Mouse (Mus musculus) left cerebral cortex, postnatal 25 days (tissue): ENCODE measurements around the gene Hps6. TPM values are rescaled to one million over a fixed set of nuclear protein-coding genes. Genes with fewer than 3 reads are reported as not detected.
"Not testable (repeated sequence)": the region's sequence is repeated elsewhere in the genome, so short reads cannot be mapped to it uniquely, and the experiment has no call there.

Source experiments
- DNase-seq, 2 experiments: peaks; one replicate each; pipeline ENCODE4 v3.0.0; 2022; ENCODE audit warnings: low spot score in 2 of 2, mixed read lengths in 1 of 2
- intact Hi-C: fragments of 180-260 bp; cut with DNase I; formaldehyde crosslinking; loops from one replicate; pipeline ENCODE4 v1.15.1; 2025
- total RNA-seq, 2 experiments: library from RNA; stranded (reverse); gene quantifications; 2 replicates each; pipeline ENCODE4 v1.2.3; 2021

Gene Hps6
- total RNA-seq = 1 to 10 TPM; 5.7 TPM

GRCm38 (mm10) chr19:46003371-46004226 is at the start of gene Hps6:
TSS of gene Hps6 (plus strand) at chr19:46003508.
- intact Hi-C loops = no loop called here
- peak; percentile 52 to 62 for DNase-seq

DNA sequence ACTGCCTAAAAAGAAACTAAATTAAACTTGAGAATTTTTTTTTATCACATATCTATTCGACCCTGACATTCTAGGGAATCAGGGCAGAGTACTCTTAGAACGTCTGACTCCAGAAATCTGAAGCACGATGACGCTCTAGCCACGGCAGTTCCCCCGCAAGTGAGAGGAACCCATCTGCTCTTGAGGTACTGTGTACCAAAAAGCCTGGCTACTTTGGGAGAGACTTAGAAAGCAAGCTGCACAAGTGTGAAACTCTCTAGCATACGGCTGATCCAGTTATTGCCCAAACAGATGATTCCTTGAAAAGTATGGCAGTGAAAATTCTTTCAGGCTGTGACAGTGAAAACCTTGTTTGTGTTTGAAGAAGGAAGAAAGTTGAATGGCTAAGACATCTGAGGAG is 46.6 kb upstream of the Hps6 start:
- intact Hi-C loops = no loop called here
- DNase-seq = peak; percentile 44 to 94

DNA sequence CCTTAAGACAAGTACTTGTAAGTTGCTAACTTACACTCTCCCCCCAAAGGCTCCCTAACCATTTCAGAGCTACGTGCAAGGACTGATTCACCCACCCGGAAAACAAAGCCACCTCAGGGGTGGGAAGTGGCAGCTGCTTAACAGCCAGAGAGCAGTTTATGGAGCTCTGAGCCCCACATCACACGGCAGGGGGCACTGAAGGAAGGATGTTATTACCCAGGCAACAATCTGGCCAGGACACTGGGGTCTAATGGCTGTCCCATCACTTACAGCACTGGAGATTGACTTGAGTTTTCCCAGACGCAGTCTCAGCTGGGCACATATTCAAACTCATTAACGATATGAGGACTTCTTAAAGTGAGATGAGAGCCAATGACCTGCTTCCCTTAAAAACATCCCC is 42.5 kb upstream of the Hps6 start:
- no peak for DNase-seq
- intact Hi-C loops = no loop called here

DNA sequence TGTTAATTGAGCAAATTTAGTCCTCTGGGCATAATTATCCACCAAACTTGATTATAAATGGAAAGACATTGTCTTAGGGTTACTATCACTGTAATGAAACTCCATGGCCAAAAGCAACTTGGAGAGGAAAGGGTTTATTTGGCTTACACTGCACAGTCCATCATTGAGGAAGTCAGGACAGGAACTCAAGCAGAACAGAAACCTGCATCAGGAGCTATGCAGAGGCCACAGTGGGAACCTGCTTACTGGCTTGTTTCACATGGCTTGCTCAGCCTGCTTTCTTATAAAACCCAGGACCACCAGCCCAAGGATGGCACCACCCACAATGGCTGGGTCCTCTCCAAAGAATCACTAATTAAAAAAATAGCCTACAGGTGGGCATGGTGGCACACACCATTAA is 18.9 kb upstream of the Hps6 start:
- DNase-seq = no peak
- intact Hi-C loops = no loop called here

DNA sequence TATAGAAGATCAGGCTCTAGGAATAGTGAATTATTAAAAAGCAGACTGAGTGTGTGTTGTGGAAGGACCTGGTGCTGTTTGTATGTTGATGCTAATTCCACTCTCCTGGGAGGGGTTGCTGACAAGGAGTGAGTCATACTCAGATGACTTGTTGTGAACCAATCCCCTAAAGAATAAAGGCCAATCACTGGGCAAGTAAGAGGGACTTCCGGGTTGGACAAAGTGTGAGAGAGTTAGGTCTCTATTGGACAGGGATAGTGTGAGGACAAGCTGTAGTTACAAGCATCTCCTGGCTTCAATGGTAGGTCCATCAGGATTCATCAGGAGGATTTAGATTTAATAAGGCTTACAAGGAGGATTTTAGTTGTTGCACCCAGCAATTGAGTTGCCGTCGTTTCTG is 15.1 kb upstream of the Hps6 start:
- intact Hi-C loops = no loop called here
- DNase-seq = no peak

- no peak for DNase-seq
- intact Hi-C loops = no loop called here
Observed at GRCm38 (mm10) chr19:45991171-45991570, 12.1 kb upstream of the Hps6 start.

GRCm38 (mm10) chr19:45993441-45993840 is 9.9 kb upstream of the Hps6 start:
- intact Hi-C loops = not testable (repeated sequence)

DNA sequence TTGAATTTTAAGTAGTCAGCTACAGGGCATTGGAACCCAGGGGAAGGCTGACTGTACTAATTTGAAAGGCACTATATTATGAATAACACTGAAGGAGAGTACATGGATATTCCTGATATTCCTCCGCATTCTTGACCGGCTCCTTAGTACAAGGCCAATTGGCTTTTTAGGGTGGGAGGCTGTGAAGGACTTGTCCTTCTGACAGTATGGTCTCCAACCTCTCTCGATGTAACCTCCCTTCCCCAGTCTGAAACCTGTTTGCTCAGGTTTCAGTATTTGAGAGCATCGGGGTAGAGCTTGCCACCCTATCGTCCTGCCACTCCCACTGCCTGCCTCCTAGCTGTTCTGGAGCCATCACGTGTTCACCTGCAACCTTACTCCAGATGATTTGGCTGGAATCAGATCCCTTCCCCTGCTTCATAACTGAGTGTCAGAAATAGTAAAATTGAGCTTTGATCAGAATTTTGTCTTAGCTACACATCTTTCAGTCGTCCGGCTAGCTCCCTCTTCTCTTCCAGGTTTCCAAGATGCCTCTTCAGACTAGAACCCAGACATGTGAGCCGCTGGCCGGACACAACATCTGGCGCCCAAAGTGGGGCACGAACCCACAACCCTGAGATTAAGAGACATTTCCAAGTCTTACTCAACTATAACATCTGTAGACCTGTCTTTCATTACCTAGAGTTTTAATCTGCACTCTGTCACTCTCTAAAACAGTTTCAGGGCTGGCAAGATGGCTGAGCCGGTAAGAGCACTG is 9.1 kb upstream of the Hps6 start:
- no peak for DNase-seq
- intact Hi-C loops = no loop called here

More at GRCm38 (mm10) chr19:45993441-45993840, 9.9 kb upstream of the Hps6 start:
- DNase-seq = not testable (repeated sequence)

- intact Hi-C loops = no loop called here
- DNase-seq = no peak
Observed at GRCm38 (mm10) chr19:45997365-45997764, 5.9 kb upstream of the Hps6 start.

- peak; percentile 94 to 96 for DNase-seq
- intact Hi-C loops = no loop called here
Observed at GRCm38 (mm10) chr19:45997785-45998693, 5.3 kb upstream of the Hps6 start, which contains the start of gene Armh3. TSS of gene Armh3 (minus strand) at chr19:45998488.

GRCm38 (mm10) chr19:45998694-45999217 is 4.6 kb upstream of the Hps6 start:
- intact Hi-C loops = no loop called here
- DNase-seq = no peak

- DNase-seq = no peak
- intact Hi-C loops = no loop called here
Observed at GRCm38 (mm10) chr19:45999378-45999777, 3.9 kb upstream of the Hps6 start.

DNA sequence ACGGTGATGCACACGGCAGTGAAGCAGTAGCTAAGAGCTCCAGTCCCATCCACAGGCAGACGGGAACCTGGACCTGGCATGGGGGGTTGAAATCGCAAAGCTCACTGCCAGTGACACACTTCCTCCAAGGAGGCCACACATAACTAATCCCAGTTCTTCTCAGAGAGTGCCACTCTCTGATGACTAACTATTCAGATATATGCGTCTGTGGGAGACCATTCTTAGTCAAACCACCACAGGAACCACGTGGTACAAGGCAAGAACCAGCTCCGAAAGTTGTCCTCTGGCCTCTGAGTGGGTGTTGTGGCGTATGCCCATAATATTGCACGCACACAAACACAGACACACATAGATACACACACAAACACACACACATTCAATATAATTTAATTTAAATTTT is 1.0 kb upstream of the Hps6 start:
- intact Hi-C loops = no loop called here
- no peak for DNase-seq

- no peak for DNase-seq
- intact Hi-C loops = no loop called here
Observed at GRCm38 (mm10) chr19:46004814-46005466, 1.6 kb downstream of the Hps6 start.

GRCm38 (mm10) chr19:46005680-46006079 is 2.4 kb downstream of the Hps6 start:
- intact Hi-C loops = no loop called here

GRCm38 (mm10) chr19:46014572-46015178 is 11.4 kb downstream of the Hps6 start:
- DNase-seq = peak; percentile 80 to 90
- intact Hi-C loops = loop anchor here (2.0 to 10.0 kb wide), 3 partner anchors 202 to 440 kb away; no protein-coding TSS in a partner anchor

More at GRCm38 (mm10) chr19:46005680-46006079, 2.4 kb downstream of the Hps6 start:
- no peak for DNase-seq

GRCm38 (mm10) chr19:46016023-46016422 is 12.7 kb downstream of the Hps6 start:
- intact Hi-C loops = loop anchor here (10.0 kb wide), 1 partner anchor 441 kb away; no protein-coding TSS in a partner anchor
- no peak for DNase-seq

- intact Hi-C loops = no loop called here
- DNase-seq = no peak
Observed at GRCm38 (mm10) chr19:46024959-46025358, 21.7 kb downstream of the Hps6 start.
